Mouse (Mus musculus) intestine, embryonic 14.5 days (tissue): ENCODE data around the gene Crebrf. TPM values are rescaled to one million over a fixed set of nuclear protein-coding genes. Genes with fewer than 3 reads are reported as not detected.

ENCODE experiments used
- ATAC-seq: fragments of 200-750 bp; cut with Nextera tagmentation; replicated peaks from 2 replicates; pipeline ENCODE4 v1.8.0; 2017; ENCODE audit warnings: low read depth, moderate number of reproducible peaks, moderate TSS enrichment, moderate library complexity; ENCODE audit not compliant: low FRiP score, low TSS enrichment
- DNase-seq: peaks from one replicate; pipeline ENCODE4 v3.0.0-alpha.2; 2018; ENCODE audit warnings: low spot score
- H3K27ac ChIP-seq: fragments of 300-500 bp; sonication (generic); 2 replicates; pipeline ENCODE4 v1.5.1; 2014; ENCODE audit warnings: low read depth, mild to moderate bottlenecking, control low read depth
- H3K27me3 ChIP-seq: fragments of 300-500 bp; sonication (generic); replicated peaks from 2 replicates; pipeline ENCODE4 v1.6.1; 2014; ENCODE audit warnings: low read length, control low read depth; ENCODE audit not compliant: control insufficient read depth, insufficient read depth
- H3K36me3 ChIP-seq: fragments of 300-500 bp; sonication (generic); 2 replicates; pipeline ENCODE4 v1.6.1; 2014; ENCODE audit warnings: low read length, control low read depth; ENCODE audit not compliant: control insufficient read depth, insufficient read depth
- H3K4me1 ChIP-seq: fragments of 300-500 bp; sonication (generic); replicated peaks from 2 replicates; pipeline ENCODE4 v1.6.1; 2014; ENCODE audit warnings: low read length, control low read depth, mixed read lengths; ENCODE audit not compliant: control insufficient read depth, insufficient read depth
- H3K4me2 ChIP-seq: fragments of 300-500 bp; sonication (generic); 2 replicates; pipeline ENCODE4 v1.6.1; 2014; ENCODE audit warnings: low read length
- H3K4me3 ChIP-seq: fragments of 300-500 bp; sonication (generic); 2 replicates; pipeline ENCODE4 v1.5.1; 2014; ENCODE audit warnings: low read depth, low read length, control low read depth, mixed read lengths
- H3K9ac ChIP-seq: fragments of 300-500 bp; sonication (generic); 2 replicates; pipeline ENCODE4 v1.6.1; 2014; ENCODE audit warnings: mild to moderate bottlenecking, low read length
- H3K9me3 ChIP-seq: fragments of 300-500 bp; sonication (generic); 2 replicates; pipeline ENCODE4 v1.6.1; 2016; ENCODE audit warnings: low read length, control low read depth; ENCODE audit not compliant: control insufficient read depth
- WGBS: fragments of 180-500 bp; shearing (Covaris S2); extraction: QIAGEN DNeasy Blood & Tissue Kit; methylation state at CpG from one replicate; pipeline ENCODE4 v1.1.7; 2014; 5-methylcytosine and 5-hydroxymethylcytosine counted together
- polyA plus RNA-seq: library from polyadenylated mRNA; unstranded; fragments of >200 nt; fragmentation: Nextera tagmentation; extraction: Ambion mirVana; gene quantifications from 2 replicates; pipeline ENCODE4 v1.2.1, GENCODE M21; 2014

Gene Crebrf
- polyA plus RNA-seq, 1 experiment from 2014 or later = 8.5 TPM

GRCm38 (mm10) chr17:26686334-26687000 is 29.0 kb upstream of the Crebrf start:
- Histone ChIP-seq H3K9me3 (no peaks in the 10 kb centered on the region), H3K4me1 (no peaks in the 10 kb centered on the region; the same call in 1 of the 2 replicates), H3K27me3 (no peaks in the 10 kb centered on the region), H3K9ac (no peak overlapping the region), H3K4me2 (no peak overlapping the region), H3K36me3 (peaks cover 15% of the 10 kb centered on the region; the same call in 1 of the 2 replicates), H3K27ac (no peak overlapping the region), H3K4me3 (no peak overlapping the region)
- DNase-seq = no peak
- 89% methylated on average over 17 of the region's 17 CpGs for WGBS
- no peak for ATAC-seq

GRCm38 (mm10) chr17:26688795-26689735 is 26.4 kb upstream of the Crebrf start:
- Histone ChIP-seq H3K4me3 (no peak overlapping the region), H3K27me3 (no peaks in the 10 kb centered on the region), H3K4me2 (no peak overlapping the region), H3K9ac (no peak overlapping the region), H3K4me1 (no peaks in the 10 kb centered on the region), H3K36me3 (peaks cover 9% of the 10 kb centered on the region; the same call in 1 of the 2 replicates), H3K9me3 (no peaks in the 10 kb centered on the region), H3K27ac (no peak overlapping the region)
- ATAC-seq = no peak
- DNase-seq = no peak
- WGBS = 73% methylated on average over 8 of the region's 8 CpGs

DNA sequence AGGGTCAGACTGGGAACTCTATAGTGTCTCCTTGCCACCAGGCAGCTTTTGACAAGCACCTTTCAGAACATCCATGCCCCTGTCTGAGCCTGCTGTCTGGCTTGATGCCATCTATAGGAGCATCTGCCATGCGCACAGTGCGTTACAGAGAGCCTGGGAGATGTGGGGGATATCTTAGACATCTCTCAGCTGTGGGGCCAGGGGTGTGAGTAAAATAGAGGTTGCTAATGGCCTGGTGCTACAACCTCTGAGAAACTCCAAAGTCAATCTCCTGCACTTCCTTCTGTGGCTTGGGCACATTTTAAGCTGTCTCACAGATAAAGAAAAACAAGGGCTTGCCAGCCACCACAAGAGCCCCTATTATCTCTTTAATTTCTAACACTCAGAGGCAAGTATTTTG is 25.6 kb upstream of the Crebrf start:
- 80% methylated on average over 2 of the region's 2 CpGs for WGBS
- H3K4me3 ChIP-seq = no peak overlapping the region
- no peaks in the 10 kb centered on the region for H3K27me3 ChIP-seq
- H3K4me1 ChIP-seq = no peaks in the 10 kb centered on the region
- H3K9ac ChIP-seq = no peak overlapping the region
- DNase-seq = no peak
- H3K9me3 ChIP-seq = no peaks in the 10 kb centered on the region
- ATAC-seq = no peak
- H3K4me2 ChIP-seq = no peak overlapping the region
- H3K36me3 ChIP-seq = peaks cover 1% of the 10 kb centered on the region; the same call in 1 of the 2 replicates
- H3K27ac ChIP-seq = no peak overlapping the region

DNA sequence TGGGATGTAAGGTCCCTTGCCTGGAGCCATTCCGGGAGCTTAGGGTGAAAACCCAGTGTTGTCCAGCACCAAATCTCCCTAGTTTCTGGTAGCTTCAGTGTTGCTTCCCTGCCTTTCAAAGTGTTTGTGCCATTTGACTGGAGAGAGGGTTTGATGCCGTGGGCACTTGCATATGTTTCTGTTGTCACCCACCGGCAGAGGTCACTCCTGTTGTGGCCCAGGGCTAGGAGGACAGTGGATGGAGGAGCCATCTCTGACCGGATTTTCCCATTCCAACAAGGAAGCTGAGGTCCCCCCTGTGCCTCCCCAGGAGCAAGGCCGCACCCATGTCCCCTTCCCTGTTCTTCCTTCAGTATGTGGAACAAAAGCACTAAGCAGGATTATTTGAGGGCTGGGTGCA is 25.2 kb upstream of the Crebrf start:
- H3K4me2 ChIP-seq = no peak overlapping the region
- no peak overlapping the region for H3K4me3 ChIP-seq
- H3K9me3 ChIP-seq = no peaks in the 10 kb centered on the region
- DNase-seq (no peak), ATAC-seq (no peak)
- H3K36me3 ChIP-seq = no peaks in the 10 kb centered on the region
- WGBS = 88% methylated on average over 5 of the region's 5 CpGs
- no peak overlapping the region for H3K9ac ChIP-seq
- H3K27ac ChIP-seq = no peak overlapping the region
- H3K4me1 ChIP-seq = no peaks in the 10 kb centered on the region
- H3K27me3 ChIP-seq = no peaks in the 10 kb centered on the region

DNA sequence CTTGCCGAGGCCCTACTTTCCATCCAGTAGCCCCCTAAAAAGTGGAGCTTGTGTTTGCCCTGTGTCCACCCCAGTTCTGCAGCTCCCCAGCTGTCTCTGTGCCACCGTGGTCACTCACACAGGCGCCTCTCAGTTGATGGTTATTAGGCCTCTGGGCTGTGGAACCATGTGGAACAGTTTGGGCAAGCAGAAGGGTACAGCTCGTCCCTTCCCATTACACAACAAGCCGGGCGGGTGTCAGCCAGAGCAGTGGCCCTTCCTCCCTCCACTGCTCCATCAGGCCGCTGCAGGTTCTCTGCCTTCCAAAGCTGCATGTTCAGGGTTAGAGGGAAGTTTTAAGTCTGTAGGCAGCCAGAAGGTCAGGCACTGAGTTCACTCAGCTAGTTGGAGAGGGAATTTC is 24.3 kb upstream of the Crebrf start:
- WGBS = 88% methylated on average over 7 of the region's 7 CpGs
- no peak for ATAC-seq
- no peak overlapping the region for H3K27ac ChIP-seq

DNA sequence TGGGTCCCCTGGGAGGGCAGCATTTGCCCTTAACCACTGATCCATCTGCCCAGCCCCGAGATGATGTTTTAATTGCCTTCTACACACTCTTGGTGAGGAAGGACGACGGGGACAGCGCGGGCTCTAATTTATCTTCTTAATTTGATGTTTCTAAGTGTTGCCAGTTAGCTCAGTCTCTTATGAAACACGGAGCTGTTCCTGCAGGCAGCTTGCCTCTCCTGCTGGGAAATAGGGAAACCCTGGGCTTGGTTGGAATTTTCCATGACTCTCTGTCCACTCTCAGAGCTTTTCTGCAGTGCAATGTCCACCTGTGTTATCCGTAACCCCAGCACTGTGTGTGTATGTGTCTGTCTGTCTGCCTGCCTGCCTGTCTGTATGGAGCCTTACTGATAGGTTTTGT is 22.0 kb upstream of the Crebrf start:
- Histone ChIP-seq H3K4me1 (no peaks in the 10 kb centered on the region), H3K27me3 (no peaks in the 10 kb centered on the region), H3K36me3 (peaks cover 26% of the 10 kb centered on the region), H3K9me3 (no peaks in the 10 kb centered on the region), H3K4me3 (no peak overlapping the region), H3K9ac (no peak overlapping the region), H3K27ac (no peak overlapping the region), H3K4me2 (no peak overlapping the region)
- no peak for ATAC-seq
- no peak for DNase-seq
- 73% methylated on average over 7 of the region's 7 CpGs for WGBS

More for the DNA sequence above, 24.3 kb upstream of the Crebrf start:
- Histone ChIP-seq H3K9me3 (no peaks in the 10 kb centered on the region), H3K4me1 (no peaks in the 10 kb centered on the region), H3K9ac (no peak overlapping the region), H3K4me3 (no peak overlapping the region), H3K4me2 (no peak overlapping the region), H3K27me3 (no peaks in the 10 kb centered on the region), H3K36me3 (peaks cover 6% of the 10 kb centered on the region; the same call in 1 of the 2 replicates)
- no peak for DNase-seq

- peaks cover 26% of the 10 kb centered on the region for H3K36me3 ChIP-seq
- DNase-seq (no peak), ATAC-seq (no peak)
- H3K4me1 ChIP-seq = no peaks in the 10 kb centered on the region
- no peak overlapping the region for H3K9ac ChIP-seq
- no peak overlapping the region for H3K4me2 ChIP-seq
- H3K4me3 ChIP-seq = no peak overlapping the region
- H3K9me3 ChIP-seq = no peaks in the 10 kb centered on the region
- H3K27me3 ChIP-seq = no peaks in the 10 kb centered on the region
- H3K27ac ChIP-seq = no peak overlapping the region
- 58% methylated on average over 7 of the region's 7 CpGs for WGBS
Observed at GRCm38 (mm10) chr17:26694171-26694570, 21.3 kb upstream of the Crebrf start.

- Histone ChIP-seq H3K27me3 (no peaks in the 10 kb centered on the region), H3K27ac (no peak overlapping the region), H3K4me1 (no peaks in the 10 kb centered on the region), H3K4me3 (no peak overlapping the region), H3K9ac (no peak overlapping the region), H3K4me2 (no peak overlapping the region), H3K9me3 (no peaks in the 10 kb centered on the region), H3K36me3 (peaks cover 37% of the 10 kb centered on the region)
- WGBS = 93% methylated on average over 3 of the region's 3 CpGs
- no peak for ATAC-seq
- no peak for DNase-seq
Observed at GRCm38 (mm10) chr17:26695193-26695592, 20.3 kb upstream of the Crebrf start.
